Mouse (Mus musculus) adrenal gland, postnatal 25 days (tissue): ENCODE data around the gene Pced1b. TPM values are rescaled to one million over a fixed set of nuclear protein-coding genes. Genes with fewer than 3 reads are reported as not detected.
"Not testable (repeated sequence)": the region's sequence is repeated elsewhere in the genome, so short reads cannot be mapped to it uniquely, and the experiment has no call there.

Source experiments
- DNase-seq: peaks from one replicate; pipeline ENCODE4 v3.0.0; 2021; ENCODE audit warnings: mixed read lengths
- total RNA-seq: library from RNA; stranded (reverse); gene quantifications from 2 replicates; pipeline ENCODE4 v1.2.3, GENCODE M21; 2021

Gene Pced1b
- total RNA-seq, 1 experiment from 2014 or later: 27.6 TPM

GRCm38 (mm10) chr15:97373203-97374084 lies 126.5 kb downstream of the Pced1b start:
- DNase-seq: peak; percentile 62

GRCm38 (mm10) chr15:97374085-97374844 lies 127.4 kb downstream of the Pced1b start:
- no peak for DNase-seq

GRCm38 (mm10) chr15:97374845-97375720 lies 128.2 kb downstream of the Pced1b start:
- no peak for DNase-seq

- peak; percentile 39 for DNase-seq
Observed at GRCm38 (mm10) chr15:97376081-97376742, 129.3 kb downstream of the Pced1b start.

GRCm38 (mm10) chr15:97376792-97377222 lies 129.9 kb downstream of the Pced1b start:
- DNase-seq: peak; percentile 52

- no peak for DNase-seq
Observed at GRCm38 (mm10) chr15:97378061-97378460, 131.2 kb downstream of the Pced1b start.

- peak; percentile 37 for DNase-seq
Observed at GRCm38 (mm10) chr15:97379489-97380304, 132.8 kb downstream of the Pced1b start.

- DNase-seq: no peak
Observed at GRCm38 (mm10) chr15:97382567-97382966, 135.7 kb downstream of the Pced1b start.

GRCm38 (mm10) chr15:97383523-97384141 lies 136.7 kb downstream of the Pced1b start:
- DNase-seq: no peak

GRCm38 (mm10) chr15:97384170-97385018 lies 137.5 kb downstream of the Pced1b start:
- no peak for DNase-seq

- not testable (repeated sequence) for DNase-seq
Observed at GRCm38 (mm10) chr15:97385174-97385573, 138.3 kb downstream of the Pced1b start.

- no peak for DNase-seq
Observed at GRCm38 (mm10) chr15:97387793-97388192, 140.9 kb downstream of the Pced1b start.

GRCm38 (mm10) chr15:97389577-97389976 lies 142.7 kb downstream of the Pced1b start:
- DNase-seq: no peak

GRCm38 (mm10) chr15:97390778-97391177 lies 143.9 kb downstream of the Pced1b start:
- no peak for DNase-seq

GRCm38 (mm10) chr15:97391436-97391835 lies 144.5 kb downstream of the Pced1b start:
- DNase-seq: no peak

- DNase-seq: no peak
Observed at GRCm38 (mm10) chr15:97394561-97394960, 147.7 kb downstream of the Pced1b start.

- DNase-seq: no peak
Observed at GRCm38 (mm10) chr15:97396586-97397299, 149.8 kb downstream of the Pced1b start.

GRCm38 (mm10) chr15:97397793-97398192 lies 150.9 kb downstream of the Pced1b start:
- DNase-seq: no peak
